Mouse (Mus musculus) liver, postnatal 0 days (tissue): ENCODE measurements around the gene Bglap3.

ENCODE experiments used
- CTCF ChIP-seq: sonication (generic); IDR thresholded peaks from 2 replicates; pipeline ENCODE4 v1.5.1; 2016; ENCODE audit warnings: antibody characterized with exemption, low read depth
- EP300 ChIP-seq: IDR thresholded peaks from 2 replicates; pipeline ENCODE4 v1.6.1; 2016; ENCODE audit warnings: antibody characterized with exemption, low read depth, mild to moderate bottlenecking

DNA sequence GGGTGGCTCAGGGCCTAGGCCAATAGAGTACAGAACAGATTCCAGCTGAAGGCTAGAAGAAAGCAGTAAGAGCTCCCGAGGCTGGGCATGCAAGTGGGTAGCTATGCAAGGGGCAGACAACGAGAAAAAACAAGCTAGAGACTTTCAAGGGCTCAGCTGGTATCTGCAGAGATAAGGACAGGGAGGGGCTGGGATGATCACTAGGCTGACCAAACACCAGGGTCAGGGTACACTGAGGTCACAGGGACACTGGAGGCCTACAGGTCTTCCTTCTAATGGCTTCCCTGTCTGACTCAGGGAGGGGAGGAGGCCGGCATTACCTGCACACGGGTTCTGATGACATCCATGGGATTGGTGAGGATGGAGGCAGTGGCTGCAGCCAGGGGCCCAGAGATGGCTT, 43.1 kb upstream of the Bglap3 start:
- no peak for TF ChIP-seq CTCF
- TF ChIP-seq EP300, result no peak
